Mouse (Mus musculus): ENCODE results near the gene Cd44.

Cd44 gene

DNA sequence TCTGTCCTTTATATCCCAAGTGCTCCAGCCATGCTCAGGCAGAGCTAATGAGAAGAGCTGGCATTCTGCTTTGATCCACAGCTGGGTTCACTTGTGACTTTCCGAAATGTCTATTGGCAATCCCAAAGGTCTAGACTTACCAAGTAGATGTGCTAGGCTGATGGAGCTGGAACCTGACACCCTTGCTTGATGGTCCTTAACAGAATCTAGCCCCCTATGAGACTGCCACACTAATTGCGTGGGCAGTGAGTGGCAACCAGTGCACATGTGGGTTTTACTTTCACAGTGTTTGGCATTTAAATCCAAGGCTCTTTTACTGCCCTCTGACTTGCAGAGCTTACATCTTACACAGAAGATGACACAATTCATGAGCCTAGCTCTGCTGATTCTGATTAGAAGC, 29.0 kb downstream of the Cd44 start:
- DNase-seq (ENCODE audit: low read depth) = no peak

DNA sequence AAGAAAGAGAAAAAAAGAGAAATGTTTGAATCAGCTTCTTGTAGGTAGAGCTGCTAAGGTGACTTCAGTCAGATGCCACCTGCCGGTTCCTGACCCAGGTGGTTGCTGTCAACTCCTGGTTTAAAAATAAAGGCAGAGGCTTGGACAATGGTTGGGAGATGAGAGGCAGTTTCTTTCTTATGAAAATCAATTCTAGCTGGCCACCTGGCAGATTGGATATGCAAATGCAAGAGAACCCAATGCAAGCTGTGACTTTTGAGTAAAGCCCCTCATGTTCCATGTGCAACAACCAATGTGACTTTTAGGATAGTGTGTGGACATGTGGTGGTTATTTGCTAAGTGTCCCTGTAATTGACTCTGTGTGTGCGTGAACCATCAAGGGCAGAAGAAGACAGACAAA, 33.0 kb downstream of the Cd44 start:
- DNase-seq (ENCODE audit: low read depth) = no peak

DNA sequence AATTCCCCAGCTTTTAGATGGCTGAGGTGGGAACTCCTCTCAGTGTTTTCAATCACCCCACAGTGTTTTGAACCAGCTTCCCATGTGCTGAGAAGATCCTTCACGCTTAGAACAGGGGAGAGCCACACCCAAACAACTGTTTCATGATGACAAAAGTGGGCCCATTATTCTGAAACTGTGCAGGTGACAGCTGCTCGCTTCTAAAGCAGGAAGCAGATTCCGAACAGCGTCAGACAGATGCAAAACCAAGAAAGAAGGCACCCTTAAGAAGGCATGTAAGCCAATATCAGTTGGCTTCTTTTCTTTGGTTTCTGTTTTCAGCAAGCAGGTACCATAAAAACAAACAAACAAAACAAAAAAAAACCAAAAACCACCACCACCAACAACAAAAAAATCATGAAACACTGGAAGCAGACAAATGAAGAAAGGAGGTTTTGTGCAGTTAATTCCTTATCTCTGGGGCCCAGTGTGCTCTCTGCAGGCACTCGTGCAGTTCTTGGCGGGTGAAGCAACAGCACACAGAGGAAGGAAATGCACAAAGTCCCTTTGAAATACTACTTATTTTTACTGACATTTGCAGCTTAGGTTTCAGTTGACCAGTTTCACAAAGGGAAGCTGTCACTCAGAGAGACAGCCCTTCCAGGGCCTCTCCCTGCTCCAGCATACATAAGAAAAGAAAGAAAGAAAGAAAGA, 33.9 kb downstream of the Cd44 start:
- DNase-seq (ENCODE audit: low read depth) = no peak

DNA sequence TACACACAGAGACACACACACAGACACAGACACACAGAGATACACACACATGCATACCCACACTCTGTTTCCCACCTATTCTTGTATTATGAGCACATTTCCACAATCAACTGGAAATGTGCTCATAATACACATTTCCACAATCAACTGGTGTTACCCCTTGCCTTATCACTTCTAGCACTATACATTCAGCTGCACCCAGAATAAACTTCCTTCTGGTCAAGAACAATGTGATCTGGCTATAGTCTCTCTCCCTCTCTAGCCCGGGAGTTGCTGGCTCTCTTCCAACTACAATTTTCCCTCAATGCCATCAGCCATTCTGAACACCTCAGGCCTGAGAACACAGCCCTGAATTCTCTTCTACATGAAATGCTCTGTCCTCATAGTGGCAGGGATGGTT, 34.9 kb downstream of the Cd44 start:
- no peak for DNase-seq (ENCODE audit: low read depth)

DNA sequence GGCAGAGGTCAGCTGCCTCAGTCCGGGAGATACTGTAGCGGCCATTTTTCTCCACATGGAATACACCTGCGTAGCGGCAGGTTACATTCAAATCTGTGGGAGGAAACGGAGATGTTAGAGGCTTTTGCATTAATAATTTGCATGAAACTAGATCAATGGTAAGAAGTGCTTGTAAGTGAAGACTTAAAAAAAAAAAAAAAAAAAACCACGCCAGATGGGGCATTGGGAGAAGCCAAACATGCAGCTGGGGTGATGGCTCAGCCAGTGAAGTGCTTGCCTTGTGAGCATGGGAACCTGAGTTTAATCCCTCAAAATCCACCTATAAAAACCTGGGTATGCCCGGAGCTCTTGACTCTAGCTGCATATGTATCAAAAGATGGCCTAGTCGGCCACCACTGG, 36.1 kb downstream of the Cd44 start:
- DNase-seq (ENCODE audit: low read depth) = no peak

DNA sequence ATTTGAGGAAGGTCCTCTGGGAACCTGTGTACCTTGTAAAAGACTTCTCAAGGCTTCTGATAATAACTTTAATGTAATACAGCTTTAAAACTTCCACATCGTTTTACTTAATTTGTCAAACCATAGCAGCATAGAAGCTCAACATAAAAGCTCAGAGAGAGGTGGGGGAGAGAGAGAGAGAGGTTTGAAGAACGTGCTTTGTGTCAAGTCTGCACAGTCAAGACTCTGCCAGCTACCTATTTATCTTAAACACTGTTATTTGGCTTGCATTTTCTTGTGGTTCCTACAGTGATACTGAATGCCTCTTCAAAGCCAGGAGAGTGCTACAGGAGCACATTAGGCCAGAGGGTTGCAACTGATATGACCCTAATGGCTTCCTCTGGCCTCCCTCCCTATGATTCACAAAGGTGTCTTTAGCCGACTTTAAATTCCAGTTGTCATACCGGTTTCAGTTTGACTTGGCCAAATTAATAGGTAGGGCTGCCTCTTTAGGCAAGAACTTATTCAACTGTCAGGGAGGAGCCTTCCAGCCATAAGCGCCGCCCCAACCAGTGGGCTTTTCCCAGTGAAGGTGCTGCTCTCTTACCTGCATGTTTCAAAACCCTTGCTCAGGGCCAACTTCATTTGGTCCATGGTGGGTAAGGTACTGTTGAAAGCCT, 36.6 kb downstream of the Cd44 start:
- DNase-seq (ENCODE audit: low read depth) = no peak

DNA sequence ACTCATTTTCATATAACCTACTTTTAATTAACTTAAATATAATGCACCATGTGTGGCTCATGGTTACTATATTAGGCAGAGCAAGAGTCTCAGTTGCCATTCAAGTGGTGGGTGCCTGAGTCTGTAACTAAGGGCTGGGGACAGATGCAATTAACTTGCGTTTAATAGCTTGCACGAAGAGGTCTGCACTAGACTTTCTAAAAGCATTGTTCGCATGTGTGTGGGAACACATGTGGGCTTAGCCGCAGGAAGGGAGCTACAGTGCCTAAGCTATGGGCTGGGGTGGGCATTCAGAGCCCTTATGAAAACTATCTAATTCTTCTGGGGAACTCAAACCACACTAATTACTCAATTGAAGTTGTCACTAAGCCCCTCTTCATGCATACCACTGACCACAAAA, 37.4 kb downstream of the Cd44 start:
- no peak for DNase-seq (ENCODE audit: low read depth)

DNA sequence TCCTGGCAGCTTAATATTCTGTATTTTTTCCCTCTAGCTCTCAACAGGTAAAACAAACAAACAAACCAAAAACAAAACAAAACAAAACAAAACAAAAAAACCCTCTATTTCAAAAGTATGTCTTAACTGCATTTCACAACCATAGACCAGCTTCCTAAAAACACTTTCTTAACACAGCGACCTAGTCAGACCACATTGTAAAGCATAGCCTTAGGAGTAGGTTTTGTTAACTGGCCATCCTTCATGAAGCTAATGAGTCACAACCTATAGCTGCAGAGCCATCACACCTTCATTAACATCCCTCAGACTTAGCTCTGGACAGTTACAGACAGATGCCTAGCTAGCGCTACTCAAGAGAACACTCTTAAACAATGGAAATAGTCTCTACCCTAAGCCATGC, 37.9 kb downstream of the Cd44 start:
- no peak for DNase-seq (ENCODE audit: low read depth)

DNA sequence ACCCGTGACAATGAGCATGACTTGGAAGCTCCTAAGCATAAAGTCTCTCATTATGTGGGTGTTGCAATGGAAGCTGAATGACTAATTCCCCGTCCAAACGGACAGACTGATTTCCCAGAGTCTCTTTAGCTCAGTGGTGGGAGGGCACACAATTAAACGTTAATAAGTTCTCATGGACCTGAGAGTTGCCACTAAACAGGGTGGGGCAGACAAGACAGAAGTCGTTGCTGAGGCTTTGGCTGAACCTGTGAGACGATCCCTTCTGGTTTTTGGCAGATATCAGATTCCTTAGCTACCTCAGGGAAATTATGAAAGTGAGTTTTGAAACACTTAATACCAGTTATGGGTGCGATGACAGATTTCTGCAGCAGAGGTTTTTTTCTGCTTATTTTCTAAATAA, 38.8 kb downstream of the Cd44 start:
- DNase-seq (ENCODE audit: low read depth) = peak; percentile 45

DNA sequence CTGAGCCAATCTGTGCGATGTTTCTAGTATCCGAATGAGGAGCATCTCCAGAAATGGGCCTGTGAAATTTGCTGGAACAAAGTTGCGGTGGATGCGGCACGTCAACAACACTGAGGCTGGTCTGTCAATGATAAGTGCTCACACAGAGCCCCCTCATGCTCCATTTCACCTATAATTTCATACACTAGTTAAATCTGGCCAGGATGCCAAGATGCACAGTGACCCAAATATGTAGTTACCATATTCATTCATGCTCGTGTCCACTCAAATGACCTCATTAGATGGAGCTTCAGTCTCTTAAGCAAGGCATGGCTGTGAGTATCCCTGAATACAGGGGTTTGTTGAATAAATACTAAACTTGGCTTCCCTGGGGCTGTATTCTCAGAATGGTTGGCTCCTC, 43.2 kb downstream of the Cd44 start:
- no peak for DNase-seq (ENCODE audit: low read depth)

DNA sequence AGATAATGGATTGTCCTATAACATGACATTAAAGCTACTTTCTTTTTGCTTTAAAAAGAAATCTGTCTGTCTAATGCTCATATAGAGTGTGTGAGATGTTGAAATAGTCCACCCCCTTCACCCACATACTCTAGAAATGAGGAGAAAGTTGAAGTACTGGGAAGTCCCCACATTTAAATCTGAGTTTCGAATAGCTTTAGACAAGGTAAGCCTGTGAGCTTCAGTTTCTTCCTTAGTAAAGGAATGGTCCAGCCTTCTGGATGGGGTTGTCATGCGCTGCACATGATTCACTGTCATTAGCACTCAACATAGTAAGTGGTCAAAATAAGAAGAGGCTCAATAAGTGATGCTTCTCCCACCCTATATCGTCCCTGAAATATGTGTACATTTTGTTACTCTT, 48.2 kb downstream of the Cd44 start:
- DNase-seq (ENCODE audit: low read depth) = no peak

DNA sequence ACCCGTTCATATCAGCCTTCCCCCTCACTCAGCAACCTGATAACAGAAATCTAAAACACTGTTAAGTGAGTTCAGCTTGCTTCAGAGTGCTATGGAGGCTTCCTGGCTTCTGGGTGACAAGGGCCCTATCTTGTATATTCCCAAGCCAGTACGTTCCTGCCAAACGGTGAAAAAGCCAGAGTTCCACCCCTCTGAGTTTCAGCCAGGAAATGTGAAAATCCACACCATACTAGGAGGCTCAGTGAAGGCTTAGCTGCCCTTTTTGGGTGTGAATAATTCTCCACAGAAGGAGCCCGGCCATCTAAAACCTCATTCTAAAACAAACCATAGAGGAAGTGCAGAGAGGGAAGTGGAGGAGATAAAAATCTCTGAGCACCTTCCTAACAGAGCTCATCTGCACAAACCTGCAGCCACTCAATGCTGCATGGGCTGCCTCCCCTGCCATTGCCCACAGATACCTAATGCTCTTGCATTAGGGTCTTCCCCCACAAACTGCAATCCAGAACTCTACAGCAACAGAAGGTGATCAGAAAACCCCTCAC, 49.5 kb downstream of the Cd44 start:
- DNase-seq (ENCODE audit: low read depth) = no peak

DNA sequence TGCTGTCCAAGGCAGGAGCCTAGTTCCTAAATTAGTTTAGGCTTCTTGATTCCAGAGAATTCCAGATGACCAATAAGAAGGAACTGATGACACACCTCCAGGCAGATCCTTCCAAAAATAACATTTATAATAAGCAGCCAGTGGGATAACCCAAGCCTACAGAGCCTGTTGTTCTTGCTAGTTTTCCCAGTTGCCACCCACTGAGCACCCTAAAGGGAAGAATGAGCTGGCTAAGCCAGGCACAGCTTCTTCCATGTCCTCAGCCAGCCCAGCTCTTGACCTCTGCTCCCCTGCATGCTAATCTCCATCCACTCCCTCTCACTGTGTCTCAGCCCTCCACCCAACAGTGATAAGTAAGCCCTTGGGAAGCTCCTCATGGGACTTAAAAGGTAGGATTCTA, 51.4 kb downstream of the Cd44 start:
- DNase-seq (ENCODE audit: low read depth) = no peak

DNA sequence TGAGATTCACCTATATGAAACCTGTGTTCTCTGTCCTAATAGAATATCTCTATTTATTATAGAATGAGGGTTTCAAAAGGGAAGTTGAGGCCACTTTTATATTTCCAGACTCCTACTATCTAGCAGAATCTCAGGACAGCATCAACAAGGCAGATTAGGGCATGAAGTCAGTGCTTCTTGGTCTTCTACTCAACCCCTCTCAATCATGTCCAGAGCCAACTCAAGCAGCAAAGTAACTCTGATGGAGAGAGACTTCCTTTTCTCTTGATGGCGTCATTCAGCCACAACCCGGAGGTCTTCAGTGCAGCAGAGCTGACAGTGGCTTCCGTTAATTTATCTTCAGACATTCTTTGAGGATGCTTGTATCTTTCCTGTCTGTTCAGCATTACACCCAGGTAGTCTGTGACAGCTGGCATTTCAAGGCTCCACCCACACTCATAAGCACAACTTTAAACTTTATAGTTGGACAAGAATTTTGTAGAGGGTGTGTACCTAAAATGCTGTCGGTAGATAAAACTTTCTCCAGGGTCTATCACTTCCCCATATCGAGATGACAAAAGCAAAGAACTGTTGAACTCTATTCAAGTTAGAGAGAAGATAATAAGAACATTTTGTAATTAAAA, 52.5 kb downstream of the Cd44 start:
- no peak for DNase-seq (ENCODE audit: low read depth)

DNA sequence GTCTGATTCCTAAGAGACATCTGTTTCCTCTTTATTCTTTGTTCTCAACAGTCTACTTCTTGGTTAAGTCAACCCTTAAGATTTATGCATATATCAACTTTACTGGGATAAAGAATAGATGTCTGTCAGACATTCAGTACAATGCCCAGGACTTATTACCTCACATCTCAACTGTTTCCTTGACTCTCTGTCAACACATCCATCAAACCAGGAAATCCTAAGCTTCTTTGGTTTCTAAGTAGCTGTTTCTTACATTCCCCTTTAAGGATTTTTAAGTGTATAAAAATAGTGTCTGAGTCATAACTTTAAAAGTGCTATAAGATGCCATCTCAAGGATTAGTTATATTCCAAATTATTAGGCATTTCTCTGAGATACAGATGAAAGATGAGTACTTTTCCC, 60.2 kb downstream of the Cd44 start:
- no peak for DNase-seq (ENCODE audit: low read depth)

DNA sequence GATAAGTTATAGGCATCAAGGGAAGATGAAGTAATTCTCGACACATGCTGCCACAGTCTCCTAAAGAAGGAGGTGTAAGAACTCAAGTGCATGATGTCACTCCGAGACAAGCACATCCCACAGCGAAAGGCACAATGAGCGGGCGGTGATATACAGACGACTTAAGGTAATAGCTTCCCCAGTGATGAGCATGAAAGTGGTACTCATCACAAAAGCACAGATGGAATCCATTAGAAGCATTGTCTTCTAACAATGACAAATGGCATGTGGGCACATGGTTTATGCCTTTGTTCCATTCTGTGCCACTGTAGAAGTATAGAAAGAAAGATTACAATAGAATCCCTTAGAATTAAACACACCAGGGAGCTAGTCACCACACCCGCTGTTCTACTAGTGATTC, 63.3 kb downstream of the Cd44 start:
- DNase-seq (ENCODE audit: low read depth) = no peak

DNA sequence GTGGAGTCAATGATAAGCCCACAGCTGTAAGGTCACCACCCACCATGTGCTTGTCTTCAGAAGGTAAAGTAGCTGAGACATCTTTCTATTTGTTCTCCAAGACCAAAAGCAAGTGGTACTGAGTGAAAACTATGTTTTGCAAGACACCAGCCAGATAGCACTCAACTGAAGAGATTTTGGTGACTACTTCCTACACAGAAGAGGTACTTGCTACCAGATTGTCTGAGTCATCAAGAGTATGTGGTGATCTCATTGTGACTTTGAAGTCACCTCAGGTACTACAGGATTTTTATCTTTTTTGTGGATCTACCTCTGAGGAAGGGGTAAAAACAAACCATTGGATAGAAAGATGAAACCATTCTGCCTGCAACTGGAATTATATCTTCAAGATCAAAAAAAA, 69.9 kb downstream of the Cd44 start:
- no peak for DNase-seq (ENCODE audit: low read depth)

DNA sequence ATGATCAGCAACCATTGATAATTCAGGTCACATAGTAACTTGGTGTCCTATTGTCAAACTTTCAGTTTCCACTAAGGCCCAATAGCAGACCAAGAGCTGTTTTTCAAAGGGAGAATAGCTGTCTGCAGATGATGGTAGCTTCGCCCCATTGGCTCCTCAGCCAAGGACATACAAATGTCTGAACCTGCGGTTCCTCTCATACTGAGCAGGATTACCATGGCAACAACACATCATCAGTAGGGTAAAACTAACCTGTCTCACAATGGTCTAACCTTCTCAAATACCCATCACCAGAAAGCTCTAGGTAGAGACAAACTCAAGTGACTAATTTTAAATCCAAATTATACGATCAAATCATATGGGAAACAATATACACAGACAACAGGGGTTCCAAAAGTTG, 72.3 kb downstream of the Cd44 start:
- DNase-seq (ENCODE audit: low read depth) = no peak

DNA sequence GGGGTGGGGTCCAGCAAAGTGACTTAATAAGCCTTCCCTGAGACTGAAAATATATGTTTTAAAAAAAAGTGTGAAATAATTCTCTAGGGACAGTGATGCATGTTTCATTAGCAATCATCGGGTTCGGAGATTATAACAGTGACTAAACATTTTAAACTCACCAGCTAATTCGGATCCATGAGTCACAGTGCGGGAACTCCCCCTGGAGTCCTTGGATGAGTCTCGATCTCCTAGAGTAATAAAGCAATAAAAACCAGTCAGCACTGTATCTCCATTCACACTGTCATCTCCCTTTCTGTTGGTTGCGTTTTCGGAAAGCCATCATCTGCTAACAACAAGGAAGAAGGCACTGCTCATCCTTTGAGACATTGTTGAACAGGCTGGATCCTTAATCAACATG, 73.1 kb downstream of the Cd44 start:
- DNase-seq (ENCODE audit: low read depth) = no peak

DNA sequence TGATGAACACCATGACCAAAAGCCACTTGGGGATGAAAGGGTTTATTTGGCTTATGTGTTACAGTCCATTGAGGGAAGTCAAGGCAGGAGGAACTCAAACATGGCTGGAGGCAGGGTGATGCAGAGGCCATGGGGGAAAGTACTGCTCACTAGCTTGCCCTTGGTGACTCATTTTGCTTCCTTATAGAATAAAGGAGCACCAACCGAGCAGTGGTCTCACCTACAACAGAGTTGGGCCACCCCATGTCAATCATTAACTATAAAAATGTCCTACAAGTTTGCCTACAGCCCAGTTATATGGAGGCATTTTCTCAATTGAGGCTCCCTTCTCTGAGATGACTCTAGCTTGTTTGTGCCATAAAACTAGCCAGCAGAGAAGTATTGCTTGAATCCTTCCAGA, 73.6 kb downstream of the Cd44 start:
- no peak for DNase-seq (ENCODE audit: low read depth)

DNA sequence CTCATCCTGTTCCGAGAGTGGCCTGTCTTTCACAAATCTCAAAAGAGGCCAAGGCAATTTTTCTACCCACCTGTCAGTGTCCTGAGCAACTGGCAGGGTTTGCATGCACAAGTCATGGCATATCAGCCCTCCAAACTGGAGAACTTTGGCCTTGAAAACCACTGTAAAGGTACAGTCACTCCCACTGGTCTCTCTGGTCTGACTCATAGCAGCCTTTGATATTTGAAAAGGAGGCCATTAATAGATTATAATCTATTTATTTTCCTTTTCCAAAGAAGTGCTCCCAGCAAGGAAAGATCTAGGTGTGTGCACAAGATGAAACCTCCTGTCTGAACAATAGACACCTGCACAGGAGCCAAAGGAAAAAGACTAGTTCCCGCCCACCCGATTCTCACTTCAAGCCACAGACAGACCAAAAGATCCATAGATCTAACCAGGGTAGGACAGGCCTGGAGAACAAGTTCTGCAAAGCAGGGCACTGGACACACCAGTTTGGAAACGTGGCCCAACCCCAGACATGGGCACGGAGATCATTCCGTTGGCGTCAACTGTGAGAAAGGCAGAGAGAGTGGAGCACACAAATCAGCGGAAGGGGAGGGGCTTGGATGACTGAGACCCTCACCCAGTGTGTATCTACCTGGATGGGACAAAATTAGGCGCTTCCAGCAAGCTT, 75.4 kb downstream of the Cd44 start:
- no peak for DNase-seq (ENCODE audit: low read depth)

DNA sequence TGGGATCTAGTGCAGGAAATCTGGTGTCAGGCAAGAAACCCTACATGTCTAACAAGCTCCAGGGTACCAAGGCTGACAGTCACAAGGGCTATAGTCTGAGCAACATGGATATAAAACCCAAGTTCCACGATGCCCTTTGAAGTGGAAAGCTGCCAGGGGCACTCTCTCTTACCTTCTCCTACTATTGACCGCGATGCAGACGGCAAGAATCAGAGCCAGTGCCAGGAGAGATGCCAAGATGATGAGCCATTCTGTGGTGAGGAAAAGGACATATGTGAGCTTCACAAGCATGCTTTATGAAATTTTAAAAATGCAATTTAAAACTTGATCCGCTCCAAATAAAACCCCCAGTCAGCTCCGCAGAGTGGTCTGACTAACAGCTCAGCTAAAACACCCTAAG, 79.4 kb downstream of the Cd44 start:
- DNase-seq (ENCODE audit: low read depth) = no peak

DNA sequence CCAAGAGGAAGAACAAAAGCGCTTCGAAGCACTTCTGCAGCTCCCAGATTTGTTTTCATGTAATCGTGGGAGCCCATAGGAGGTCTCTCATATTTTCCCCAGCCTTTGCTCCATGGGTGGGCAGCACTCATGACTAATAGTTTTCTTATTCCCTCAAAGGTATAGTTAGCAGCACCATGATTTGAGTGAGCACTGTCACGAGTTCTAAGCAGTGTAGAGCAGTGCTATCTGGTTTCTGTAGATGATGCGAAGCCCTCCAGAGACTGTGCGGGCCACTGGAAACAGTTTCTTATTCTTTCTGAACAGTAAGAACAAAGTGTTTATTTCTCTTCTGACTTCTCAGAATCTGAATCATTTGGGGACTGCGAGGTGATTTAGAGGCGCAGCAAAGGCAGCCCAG, 80.7 kb downstream of the Cd44 start:
- no peak for DNase-seq (ENCODE audit: low read depth)

Measured in fibroblast of lung, adult 2 months (primary cell).